Mouse (Mus musculus) spleen, adult 2 months (tissue): ENCODE results near the gene Zmiz1.

Experiments used
- CTCF ChIP-seq: fragments of 200-500 bp; IDR thresholded peaks from 2 replicates; pipeline ENCODE4 v1.5.1; 2011; ENCODE audit warnings: mild to moderate bottlenecking, inconsistent platforms; ENCODE audit not compliant: insufficient read depth, insufficient read length, insufficient replicate concordance; ENCODE audit errors: extremely low read depth
- POLR2A ChIP-seq: fragments of 200-500 bp; IDR thresholded peaks from 2 replicates; pipeline ENCODE4 v1.6.1; 2011; ENCODE audit warnings: low read depth, low read length, inconsistent platforms

DNA sequence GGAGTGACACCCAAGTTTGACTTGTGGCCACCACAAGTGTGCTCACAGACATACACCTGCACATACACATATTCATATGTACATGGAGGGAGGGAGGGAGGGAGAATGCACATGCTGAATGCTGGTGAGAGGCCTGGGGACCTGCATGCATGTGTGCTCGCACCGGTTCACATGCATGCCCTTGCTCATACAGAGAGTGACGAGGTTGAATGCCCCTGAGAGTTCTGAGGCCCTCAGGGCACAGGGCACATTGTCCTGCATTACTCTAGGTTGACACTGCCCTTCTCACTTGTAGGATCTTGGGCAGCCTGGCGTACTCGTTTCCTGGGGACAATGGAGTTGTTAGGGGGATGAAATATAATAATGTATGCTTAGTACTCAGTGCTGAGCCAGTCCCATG is 23.4 kb downstream of the Zmiz1 start:
- TF ChIP-seq CTCF, result no peak
- TF ChIP-seq POLR2A, result no peak
